Mouse (Mus musculus): ENCODE measurements around the gene Cwc22.

GRCm38 (mm10) chr2:77948126-77948525, 2.0 kb upstream of the Cwc22 start:
- TF ChIP-seq CTCF (IDR thresholded peaks at IDR 0.05) (no peak), EP300 (IDR thresholded peaks at IDR 0.05) (no peak)

Data from lung, postnatal 0 days (tissue).